Mouse (Mus musculus): ENCODE results near the gene Pipox.

Pipox gene

GRCm38 (mm10) chr11:77847599-77848128 is 46.2 kb downstream of the Pipox start:
- in situ Hi-C loops (cut with MseI, MboI) = no loop called here

- in situ Hi-C loops (cut with MseI, MboI) = no loop called here
Measured at GRCm38 (mm10) chr11:77843906-77844200, 50.0 kb downstream of the Pipox start.

- in situ Hi-C loops (cut with MseI, MboI) = no loop called here
Measured at GRCm38 (mm10) chr11:77843068-77843905, 50.6 kb downstream of the Pipox start.

GRCm38 (mm10) chr11:77840523-77841245 is 53.2 kb downstream of the Pipox start:
- in situ Hi-C loops (cut with MseI, MboI) = no loop called here

- in situ Hi-C loops (cut with MseI, MboI) = no loop called here
Measured at GRCm38 (mm10) chr11:77837856-77838255, 56.0 kb downstream of the Pipox start.

- in situ Hi-C loops (cut with MseI, MboI) = no loop called here
Measured at GRCm38 (mm10) chr11:77836751-77837150, 57.1 kb downstream of the Pipox start.

GRCm38 (mm10) chr11:77836290-77836689 is 57.6 kb downstream of the Pipox start:
- in situ Hi-C loops (cut with MseI, MboI) = no loop called here

GRCm38 (mm10) chr11:77835109-77835508 is 58.8 kb downstream of the Pipox start:
- in situ Hi-C loops (cut with MseI, MboI) = no loop called here

- in situ Hi-C loops (cut with MseI, MboI) = no loop called here
Measured at GRCm38 (mm10) chr11:77832541-77832940, 61.4 kb downstream of the Pipox start.

GRCm38 (mm10) chr11:77830875-77831274 is 63.0 kb downstream of the Pipox start:
- in situ Hi-C loops (cut with MseI, MboI) = no loop called here
